Mouse (Mus musculus) 3134 (cell line): ENCODE measurements around the gene Thsd7a.

ENCODE experiments used
- DNase-seq: peaks from one replicate; pipeline ENCODE4 v3.0.0-alpha.2; 2011; ENCODE audit warnings: low spot score; ENCODE audit not compliant: insufficient read length; ENCODE audit errors: extremely low read depth

Gene Thsd7a

DNA sequence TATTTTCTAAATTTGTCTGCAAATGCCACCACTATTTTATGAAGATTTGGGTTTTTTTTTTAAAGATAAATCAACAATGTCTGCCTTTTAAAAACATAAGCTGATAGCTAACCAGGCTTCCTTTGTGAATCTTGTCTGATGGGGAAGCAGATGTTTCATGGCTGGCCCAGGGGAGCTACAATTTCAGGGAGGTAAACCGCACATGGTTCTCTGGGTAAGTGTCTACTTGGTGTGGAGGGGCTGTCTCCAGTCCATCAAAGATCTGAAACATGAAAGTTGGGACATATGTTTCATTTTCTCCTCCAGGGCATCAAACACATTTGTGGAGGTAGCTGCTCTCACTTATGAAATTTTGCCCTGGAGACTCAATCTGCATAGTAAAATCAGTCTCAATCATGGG lies 55.5 kb downstream of the Thsd7a start:
- DNase-seq = no peak

DNA sequence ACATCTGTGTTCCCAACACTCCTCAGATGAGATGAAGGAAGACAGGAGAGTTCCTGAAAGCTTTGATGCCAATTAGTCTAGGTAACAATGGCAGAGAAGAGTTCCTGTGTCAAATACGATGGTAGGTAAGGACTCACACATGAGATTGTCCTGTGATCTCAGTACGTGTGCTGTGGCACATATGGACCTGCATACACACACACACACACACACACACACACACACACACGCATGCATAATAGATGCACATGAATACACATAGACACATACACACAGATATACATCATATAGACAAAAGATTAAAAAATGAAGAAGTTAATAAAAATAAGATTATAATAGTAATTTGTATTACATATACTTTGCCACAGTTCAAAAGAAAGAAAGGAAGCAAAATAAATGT lies 56.0 kb downstream of the Thsd7a start:
- DNase-seq = no peak

DNA sequence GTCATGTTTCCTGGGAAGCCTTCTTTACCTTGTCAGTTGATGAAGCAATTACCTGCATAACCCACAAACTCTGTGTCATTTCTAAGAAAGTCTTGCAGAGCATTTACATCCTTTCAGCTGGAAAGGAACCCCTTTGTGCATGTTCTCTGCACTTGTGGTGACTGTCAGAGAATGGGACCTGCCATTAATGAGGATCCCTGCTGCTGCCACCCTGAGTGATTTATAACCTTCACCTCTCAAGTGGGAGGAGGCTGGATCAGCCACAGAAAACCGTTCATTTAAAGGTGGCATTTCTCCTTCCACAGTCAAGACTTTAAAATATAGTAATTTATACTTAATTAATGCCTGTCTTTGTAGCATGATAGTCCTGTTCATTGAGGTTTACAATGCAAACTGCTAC lies 99.6 kb downstream of the Thsd7a start:
- no peak for DNase-seq

DNA sequence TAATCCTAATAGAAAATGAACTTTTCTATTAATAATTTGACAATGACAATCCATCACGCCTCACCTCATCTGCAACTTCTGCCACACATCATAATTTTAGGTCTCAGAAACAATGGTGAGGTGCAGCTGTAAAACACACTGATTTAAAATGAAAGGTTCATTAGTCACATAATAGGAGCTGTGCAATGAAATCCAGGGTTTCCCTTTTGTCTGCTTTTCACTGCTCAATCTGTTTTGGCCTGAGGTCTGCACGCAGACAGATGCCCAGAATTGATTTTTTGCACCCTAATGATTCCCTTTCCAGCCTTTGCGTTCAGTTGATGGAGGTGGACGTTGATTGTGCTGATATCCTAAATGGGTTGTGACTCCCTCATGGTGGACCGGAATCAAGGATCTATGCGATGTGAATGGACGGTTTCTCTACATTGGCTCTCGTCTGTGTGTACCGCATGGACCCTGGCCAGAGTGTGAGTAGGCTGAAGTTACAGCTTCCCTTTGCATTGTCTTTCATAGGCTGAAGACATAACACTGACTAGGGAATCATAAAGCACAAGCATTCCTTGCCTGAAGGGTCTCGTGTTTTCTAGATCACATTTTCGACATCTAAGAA lies 120.5 kb downstream of the Thsd7a start:
- no peak for DNase-seq

DNA sequence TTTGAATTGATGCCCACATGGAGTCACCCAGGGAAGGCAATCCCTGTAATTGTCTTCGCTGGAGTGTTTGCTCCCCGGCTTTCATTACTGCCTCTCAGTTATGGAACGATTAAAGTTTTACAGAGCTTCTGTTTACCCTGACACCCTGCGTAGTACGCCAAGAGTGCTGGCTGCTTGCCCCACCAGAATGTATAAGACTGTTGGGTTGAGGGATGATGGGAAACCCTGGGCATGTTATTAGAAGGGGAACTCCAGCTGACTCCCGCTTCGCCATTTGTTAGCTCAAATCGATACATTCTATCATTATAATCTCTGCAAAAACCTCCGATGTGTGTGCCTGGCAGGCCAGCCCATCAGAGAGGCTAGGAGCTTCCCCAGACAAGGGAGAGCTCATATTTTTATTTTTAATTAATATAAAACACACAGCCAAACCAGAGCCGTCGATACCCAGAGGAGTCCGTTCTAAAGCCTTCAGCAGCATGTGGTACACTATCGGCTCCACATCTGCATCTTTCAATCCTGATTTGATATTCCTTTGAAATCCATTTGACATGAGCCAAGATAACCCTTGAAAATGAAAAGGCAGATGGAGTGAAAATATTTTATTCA lies 142.5 kb downstream of the Thsd7a start:
- DNase-seq = no peak

DNA sequence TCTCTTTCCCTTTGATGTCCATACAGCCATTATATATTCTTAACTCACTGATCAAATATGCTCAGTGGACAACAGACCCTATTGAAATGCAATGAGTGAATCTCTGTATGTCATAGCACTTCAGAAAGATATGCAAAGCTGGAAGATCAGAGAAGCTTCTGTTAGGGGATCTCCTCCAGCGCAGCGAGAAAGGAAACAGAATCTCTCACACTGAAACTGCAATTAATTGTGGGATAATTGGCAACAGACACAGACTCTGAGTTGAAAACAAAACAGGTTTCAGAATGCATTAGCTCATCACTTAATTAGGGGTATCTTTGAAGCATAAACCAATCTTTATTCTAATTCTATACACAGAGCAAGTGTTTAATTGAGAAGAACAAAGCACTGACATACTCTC lies 146.3 kb downstream of the Thsd7a start:
- no peak for DNase-seq

DNA sequence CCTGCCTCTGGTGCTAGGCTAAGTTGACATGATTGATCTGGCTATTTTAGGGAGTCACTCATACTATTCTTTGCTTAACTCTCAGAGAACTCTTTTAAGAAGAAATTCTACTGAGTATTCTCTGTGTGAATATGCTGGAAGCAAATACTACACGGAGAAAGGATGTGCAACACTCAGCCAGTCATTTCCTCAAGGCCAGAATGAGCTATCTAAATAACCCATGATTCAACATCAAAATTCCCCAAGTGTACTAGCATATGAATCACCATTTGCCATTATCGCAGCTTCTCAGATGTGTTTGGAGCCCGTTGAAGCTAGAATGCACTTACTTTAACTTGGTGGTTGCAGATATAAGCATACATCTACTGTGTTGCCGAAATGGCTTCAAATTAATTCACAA lies 147.0 kb downstream of the Thsd7a start:
- no peak for DNase-seq

DNA sequence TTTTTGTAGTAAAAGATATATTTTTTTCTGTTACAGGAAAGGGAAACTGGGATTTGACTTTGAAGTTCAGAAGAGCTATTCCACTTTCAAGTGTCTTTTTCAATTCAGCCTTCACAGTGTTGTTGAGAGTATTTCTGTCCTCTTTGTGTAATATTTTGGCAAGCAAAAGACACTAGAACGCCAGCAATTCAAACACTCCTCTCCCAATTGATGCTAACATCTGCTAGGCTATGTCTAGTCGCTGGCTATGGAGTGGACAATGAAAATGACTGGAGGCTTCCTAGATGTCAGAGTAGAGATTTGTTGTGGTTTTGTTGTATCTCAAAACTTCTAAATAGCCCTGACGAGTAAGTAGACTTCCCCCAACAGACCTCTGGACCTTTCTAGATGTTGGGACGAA lies 164.8 kb downstream of the Thsd7a start:
- no peak for DNase-seq

DNA sequence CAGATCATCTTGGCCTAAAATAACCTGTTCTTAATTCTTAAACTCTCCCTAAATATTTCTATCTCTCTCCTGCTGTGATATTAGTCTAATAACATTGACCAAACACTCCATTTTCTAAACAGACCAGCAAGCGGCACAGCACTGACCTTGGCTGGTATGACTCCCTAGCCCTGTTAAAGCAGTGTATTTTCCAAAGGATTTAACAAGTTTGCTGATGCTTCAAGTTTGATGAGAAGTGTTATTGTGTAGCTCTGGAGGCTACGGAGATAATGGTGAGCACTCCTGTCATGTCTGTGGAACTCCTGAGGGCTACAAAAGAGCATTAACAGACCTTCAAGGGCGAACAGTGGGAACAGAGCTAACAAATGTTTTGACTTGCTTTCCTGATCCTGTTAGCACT lies 168.1 kb downstream of the Thsd7a start:
- DNase-seq = no peak

DNA sequence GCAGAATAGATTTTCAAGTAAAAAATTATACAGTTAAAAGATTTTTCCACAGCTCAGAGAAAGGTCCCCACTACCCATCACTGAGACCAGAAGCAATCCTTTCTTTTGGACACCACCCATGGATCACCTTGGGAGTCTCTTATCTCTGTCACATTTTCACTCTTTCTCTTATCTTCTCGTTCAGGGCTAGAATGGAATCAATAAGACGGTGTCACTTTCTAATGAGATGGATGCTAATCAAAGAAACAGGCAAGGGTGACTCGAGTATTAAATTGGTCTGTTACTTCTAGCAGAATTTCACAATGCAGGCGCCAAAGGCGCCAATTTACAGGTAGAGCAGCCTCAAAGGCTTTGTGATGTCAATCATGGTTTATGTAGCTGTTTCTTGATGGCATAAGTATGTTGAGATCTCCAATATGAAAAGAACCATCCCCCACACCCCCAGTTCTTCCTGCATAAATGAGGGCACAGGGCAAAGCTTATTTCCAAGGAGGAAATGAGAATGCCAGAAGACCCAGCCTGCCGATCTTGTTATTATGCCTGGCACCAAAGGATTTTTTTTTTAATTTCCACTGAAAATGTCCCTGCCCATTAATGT lies 173.5 kb downstream of the Thsd7a start:
- DNase-seq = no peak

DNA sequence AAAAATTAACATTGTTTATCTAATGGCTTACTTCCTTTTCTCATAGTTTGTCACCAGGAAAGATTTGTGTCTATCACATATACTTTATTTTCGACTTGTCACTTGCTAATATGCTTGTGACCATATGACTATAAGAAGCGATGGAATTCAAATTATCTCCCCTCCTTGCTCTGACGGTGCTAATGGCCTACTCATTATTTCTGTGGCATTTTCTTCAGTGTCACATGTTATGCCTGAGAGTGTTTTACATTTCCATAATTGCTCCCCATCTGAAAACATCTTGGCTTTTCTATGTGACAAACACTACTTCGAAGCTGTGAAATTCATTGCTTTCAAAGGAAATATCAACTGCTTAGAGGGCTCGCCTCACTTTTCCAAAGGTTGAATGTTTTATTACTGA lies 177.0 kb downstream of the Thsd7a start:
- no peak for DNase-seq

DNA sequence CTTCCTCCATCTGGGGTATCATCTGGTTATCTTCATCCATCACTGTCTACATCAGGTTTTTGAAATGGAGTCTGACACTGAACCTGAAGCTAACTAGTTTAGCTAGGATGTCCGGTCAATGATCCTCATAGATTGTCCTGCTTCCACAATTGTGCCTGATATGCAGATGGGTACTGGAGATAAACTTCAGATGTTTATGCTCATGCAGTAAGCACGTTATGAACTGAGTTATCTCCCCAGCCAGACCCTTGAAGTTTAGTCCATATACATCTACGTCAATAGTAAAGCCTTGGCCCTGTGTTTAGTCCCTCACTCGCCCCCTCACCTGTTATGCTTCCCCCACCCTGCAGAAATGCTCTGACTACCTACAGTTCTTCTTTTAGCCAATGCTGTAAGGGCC lies 184.1 kb downstream of the Thsd7a start:
- no peak for DNase-seq

DNA sequence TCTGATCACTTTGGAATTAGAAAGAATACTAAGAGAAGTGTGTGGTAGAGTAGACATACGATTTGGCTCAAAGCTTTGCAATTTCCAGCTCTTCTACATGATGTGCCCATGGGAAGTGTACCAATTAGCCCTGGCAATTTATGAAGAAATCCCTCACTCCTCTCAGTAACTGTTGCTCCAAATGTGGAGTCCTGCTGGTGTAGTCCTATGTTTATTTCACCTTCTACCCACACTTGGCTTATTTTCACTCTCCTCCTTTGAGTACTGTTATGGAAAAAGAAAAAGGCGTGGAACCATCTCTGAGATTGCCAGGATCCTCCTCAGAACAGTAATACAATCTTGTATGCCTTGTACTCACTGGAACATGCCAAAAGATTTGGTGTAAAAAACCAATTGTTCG lies 186.9 kb downstream of the Thsd7a start:
- no peak for DNase-seq

DNA sequence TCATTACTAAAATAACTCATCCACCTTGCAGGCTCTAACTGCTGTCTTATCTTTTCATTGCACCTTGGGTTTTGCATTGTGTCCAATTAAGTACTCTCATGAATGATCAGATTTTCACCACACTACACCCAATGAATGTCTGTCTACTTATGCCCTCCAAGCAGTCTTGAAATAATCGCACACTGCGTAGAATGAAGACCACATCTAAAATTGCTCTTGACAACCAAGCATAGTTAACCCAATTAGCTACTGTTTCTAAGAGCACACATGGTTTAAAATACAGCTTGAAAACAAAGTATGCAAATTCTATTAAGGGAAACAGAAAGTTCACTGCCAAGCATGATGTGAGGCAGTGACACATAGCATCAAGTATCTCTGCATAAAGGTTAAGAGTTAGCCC lies 188.7 kb downstream of the Thsd7a start:
- no peak for DNase-seq

DNA sequence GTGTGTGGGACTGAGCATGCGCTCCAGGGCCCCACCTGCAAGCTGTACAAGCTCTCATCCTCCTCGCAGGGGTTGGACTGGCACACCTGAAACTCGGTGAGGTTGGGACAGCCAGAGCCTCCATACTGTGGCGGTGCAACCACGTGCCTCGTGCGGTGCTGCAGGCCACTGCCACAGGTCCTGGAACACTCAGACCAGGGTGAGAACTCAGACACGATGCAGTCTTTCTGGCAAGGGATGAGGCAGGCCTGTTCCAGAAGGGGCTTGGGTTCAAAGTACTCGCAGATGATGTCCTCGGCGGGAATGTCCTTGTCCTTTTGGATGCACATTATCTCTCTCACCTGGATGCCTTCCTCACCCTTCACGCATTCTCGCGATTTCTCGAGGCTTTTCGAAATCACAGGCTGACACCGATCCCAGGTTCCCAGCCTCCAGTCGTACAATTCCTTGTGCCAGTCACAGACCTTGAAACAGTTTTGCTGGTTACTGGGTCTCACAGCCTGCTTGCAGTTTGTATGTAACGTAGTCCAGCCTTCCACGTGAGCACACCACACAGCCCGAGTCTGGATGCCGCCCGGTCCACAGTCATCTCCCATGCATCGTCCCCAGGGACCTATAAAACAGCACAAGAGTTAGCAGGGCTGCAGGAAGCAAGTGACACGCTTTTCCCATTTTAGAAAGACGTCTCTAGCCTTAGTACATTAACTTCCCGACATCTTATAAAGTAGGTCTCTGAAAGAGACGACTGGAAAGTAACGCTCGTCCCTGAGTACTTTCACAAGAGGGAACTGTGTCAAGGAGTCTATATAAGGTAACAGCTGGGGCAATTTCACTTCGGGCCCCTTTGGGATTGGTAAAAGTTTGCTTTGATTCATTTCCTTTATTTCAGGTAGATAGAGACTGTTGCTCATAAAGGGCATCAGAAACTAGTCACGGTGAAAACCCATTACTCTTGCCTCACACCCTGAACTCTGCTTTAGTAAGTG lies 193.8 kb downstream of the Thsd7a start:
- DNase-seq = peak; percentile 18

DNA sequence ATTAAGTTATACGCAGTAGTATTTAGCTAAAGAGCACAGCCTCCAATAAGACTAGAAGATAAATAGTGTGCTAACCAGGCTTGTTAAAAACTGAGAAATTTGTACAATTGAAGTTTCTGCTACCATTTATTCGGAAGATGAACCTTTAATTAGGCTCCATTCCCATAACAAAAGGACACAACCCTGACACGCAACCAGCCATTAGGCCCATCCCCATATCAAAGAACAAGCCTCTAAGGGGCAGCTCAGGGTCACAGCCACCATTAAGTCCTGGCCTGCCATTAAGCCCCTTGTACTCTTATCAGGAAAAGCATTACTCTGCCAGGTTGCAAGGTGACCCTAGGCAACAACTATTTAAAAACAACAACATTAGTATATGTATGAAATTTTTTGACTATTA lies 198.0 kb downstream of the Thsd7a start:
- DNase-seq = no peak

DNA sequence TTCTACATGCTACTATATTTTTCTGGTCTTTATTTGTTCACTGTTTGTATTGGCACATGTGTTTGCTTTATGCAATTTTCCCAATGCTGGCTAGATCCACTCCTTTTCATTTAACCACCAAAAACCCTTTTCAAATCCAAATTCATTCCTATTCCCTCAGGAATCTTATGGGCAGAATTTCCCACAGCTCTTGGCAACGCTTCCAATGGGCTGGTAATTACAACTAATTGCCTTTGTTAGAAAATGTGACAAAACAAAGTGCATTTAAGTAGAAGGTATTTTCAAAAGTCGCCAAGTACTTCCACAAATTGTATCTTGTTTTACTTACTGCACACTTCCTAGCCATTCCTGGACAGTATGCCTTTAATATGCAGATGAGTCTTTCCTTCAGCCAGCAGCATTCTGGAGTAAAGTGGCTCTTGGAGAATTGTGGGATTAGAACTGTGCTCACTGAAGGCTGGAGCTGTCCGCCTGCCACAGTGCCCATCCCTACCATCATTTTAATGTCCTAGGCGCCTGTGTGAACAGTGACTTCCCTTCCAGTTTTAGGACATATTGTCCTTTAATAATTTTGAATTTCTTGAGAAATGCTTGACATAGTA lies 199.1 kb downstream of the Thsd7a start:
- no peak for DNase-seq

DNA sequence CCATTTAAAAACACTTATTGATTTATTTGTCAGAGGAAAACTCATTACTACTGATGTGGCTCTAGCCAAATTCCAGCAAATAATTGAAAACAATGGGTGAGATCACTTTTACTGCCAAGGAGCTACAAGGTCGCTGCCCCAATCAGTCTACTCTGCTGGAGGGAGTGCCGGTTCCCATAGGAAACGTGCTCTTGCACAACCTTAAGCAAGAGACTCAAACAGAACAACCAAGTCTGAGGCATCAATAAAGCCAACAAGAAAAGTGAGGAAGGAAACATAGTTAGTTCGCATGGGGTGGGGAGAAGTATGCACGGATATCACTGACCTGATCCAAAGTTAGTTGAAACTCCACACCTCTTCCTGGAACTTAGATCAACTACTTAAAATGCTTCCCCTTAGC lies 205.1 kb downstream of the Thsd7a start:
- DNase-seq = no peak

DNA sequence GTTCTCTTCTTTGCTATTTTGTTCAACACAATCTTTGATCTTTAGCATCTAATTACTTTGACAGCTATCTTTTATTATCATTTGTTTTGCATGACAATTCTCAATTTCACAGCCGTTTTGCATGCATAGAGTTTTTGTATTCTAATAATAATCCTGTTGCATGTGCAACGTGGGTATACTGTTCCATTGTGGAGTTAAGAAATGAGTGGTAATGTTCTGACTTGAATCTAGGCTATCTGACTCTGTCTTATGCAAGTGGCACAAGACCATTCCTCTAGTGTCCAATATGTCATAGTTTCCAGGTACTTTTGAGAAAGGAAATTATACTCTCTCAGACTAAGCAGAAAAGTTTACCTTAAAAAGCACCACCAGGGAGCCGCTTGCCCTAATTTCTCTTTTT lies 206.7 kb downstream of the Thsd7a start:
- no peak for DNase-seq

DNA sequence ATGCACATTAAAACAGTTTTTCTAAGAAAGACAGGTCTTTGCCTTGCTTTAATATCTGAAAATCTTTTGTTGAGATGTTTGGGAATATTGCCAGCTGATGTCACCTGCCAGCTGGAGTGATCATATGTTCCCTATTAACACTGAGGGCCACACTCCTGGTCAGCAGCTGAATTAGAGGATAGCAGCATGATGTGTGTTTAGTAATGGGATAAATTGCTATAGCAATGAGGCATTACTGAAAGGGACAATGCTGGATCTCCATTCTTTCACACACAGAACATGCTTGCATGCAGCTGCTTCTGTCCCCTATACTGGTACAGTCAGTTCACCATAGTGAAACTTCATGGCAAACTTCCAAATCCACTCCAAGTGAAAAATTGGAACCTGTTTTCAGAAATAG lies 230.1 kb downstream of the Thsd7a start:
- DNase-seq = no peak

DNA sequence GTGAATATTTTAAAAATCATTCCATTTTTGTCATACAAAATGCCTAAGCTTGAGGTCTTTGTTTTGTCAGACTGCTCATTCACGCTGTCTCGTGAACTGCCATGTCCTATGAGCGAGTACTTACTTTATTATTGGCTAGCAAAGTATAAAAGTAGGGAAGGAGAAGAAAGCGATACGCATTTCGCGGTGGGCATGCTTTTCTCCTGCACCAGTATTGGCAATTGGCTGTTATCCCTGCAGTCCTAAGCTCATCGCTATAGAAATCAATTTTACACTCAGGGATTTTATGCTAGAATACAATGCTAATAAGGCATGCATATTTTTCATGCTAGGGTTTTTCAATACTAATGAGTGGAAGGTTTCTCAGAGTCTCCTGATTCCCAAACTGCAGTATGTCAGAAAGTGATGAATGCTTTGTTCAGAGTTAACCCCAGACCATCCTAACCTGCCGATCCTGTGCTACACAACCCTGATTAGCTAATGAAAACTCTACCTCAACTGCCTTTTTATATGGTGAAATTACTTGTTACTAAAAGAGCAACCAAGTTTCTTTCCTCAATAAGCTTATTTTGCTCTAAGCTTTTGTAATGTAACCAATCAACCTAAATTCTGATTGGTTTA lies 230.8 kb downstream of the Thsd7a start:
- no peak for DNase-seq
